Mouse (Mus musculus): ENCODE results near the gene Limch1. TPM values are rescaled to one million over a fixed set of nuclear protein-coding genes. Genes with fewer than 3 reads are reported as not detected.

Gene Limch1
- total RNA-seq (2014; fragmentation: Nextera tagmentation) (not detected in 2 replicates), total RNA-seq (2017) (0.23 and 0.33 TPM in 2 replicates), polyA plus RNA-seq (2012) (not detected in 2 replicates)

DNA sequence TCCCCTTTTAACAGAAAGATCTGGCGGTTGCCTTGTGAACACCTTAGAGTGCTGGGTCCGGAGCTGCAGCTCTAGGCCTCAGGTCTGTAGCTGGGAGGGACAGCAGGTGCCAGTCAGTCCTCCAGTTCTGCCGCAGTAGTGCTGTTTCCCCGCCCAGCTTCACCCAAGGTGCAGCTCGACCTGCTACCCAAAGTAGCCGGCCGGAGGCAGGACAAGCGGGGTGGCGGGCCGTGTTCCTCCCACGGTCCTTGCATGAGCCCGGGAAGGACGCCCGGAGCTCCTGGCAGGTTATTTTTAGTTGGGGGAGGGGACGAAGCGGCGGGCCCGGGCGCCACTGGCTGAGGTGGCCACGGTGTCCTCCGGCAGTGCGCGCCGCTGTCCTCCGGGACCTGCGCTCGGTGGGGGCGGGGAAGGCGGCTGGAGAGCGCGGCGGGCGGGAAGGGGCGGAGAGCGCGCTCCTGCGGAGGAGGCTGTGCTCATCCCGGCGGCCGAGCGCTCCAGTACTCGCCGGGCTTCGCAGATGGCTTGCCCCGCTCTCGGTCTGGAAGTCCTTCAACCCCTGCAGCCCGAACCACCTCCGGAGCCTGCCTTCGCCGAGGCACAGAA, at the start of gene Limch1:
Gene Limch1 (plus strand): TSS at position 438 of the 606 bp plus-strand sequence.
- no peaks in the 10 kb centered on the region for H3K4me1 ChIP-seq (ENCODE audit: insufficient read depth, low read depth, low read length)
- ATAC-seq (ENCODE audit: extremely low read depth, insufficient number of reproducible peaks, low FRiP score, poor library complexity, severe bottlenecking): no peak
- H3K9me3 ChIP-seq (replicated peaks): peaks cover 53% of the 10 kb centered on the region
- DNase-seq (ENCODE audit: low spot score): no peak
- TF ChIP-seq POLR2AphosphoS5 (IDR thresholded peaks at IDR 0.05; ENCODE audit: insufficient replicate concordance, low read depth, low read length) (no peak), TAL1 (conservative IDR thresholded peaks at IDR 0.05; ENCODE audit: low read depth, low read length) (no peak), GATA2 (IDR thresholded peaks at IDR 0.05; ENCODE audit: borderline replicate concordance, low read depth, low read length) (no peak)
- peaks cover 3% of the 10 kb centered on the region; the same call in 1 of the 2 replicates for H3K27me3 ChIP-seq (ENCODE audit: insufficient read depth, low read length)
- peak within 1 kb of the TSS; percentile 16; the same call in 1 of the 2 replicates for H3K4me3 ChIP-seq (ENCODE audit: low read depth, low read length)
- H3K36me3 ChIP-seq (replicated peaks): no peaks in the 10 kb centered on the region

DNA sequence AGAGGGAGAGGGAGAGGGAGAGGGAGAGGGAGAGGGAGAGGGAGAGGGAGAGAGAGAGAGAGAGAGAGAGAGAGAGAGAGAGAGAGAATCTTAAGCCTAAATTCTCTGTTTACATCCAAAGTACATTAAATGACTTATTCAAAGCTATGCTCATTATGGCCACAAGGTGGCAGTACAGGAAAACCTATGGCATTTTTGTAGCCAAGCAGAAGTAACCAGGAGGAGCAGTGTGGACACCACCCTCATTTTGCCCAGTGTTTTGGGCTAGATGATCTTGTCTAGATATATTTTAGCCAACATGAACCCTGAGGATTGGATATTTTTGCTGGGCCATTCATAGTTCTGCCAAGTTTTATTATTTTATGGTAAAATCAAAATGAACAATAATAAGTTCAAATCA, 48.5 kb upstream of the Limch1 start:
- DNase-seq (ENCODE audit: low spot score): no peak
- ATAC-seq (ENCODE audit: extremely low read depth, insufficient number of reproducible peaks, low FRiP score, poor library complexity, severe bottlenecking): no peak

DNA sequence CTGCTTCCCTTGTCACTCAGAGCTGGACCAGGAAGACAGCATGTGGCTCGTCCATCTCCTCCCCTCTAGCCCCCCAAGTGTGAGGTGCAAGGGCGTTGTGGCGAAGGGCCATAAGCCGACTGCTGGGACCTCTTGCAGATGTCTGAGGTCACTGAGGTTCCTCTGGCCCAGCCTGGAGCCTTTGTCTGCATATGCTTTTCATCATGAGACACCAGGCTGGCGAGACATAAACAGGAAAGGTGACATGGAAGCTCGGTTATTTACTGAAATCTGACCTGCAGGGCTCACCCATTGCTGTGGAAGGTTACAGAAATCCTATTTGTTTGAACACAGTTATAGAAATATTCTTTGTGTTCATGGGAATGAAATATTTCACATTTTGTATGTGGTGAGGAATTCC, 45.7 kb upstream of the Limch1 start:
- H3K4me3 ChIP-seq (ENCODE audit: low read depth, low read length): no peak overlapping the region
- DNase-seq (ENCODE audit: low spot score) (no peak), ATAC-seq (ENCODE audit: extremely low read depth, insufficient number of reproducible peaks, low FRiP score, poor library complexity, severe bottlenecking) (no peak)
- H3K4me1 ChIP-seq (ENCODE audit: insufficient read depth, low read depth, low read length): no peaks in the 10 kb centered on the region
- peaks cover 39% of the 10 kb centered on the region for H3K9me3 ChIP-seq (replicated peaks)
- H3K27me3 ChIP-seq (ENCODE audit: insufficient read depth, low read length): no peaks in the 10 kb centered on the region
- H3K36me3 ChIP-seq (replicated peaks): no peaks in the 10 kb centered on the region
- no peak for TF ChIP-seq POLR2AphosphoS5 (IDR thresholded peaks at IDR 0.05; ENCODE audit: insufficient replicate concordance, low read depth, low read length)
- no peak for TF ChIP-seq TAL1 (conservative IDR thresholded peaks at IDR 0.05; ENCODE audit: low read depth, low read length)
- TF ChIP-seq GATA1 (IDR thresholded peaks at IDR 0.05; ENCODE audit: borderline replicate concordance, low read length): no peak
- no peak for TF ChIP-seq CTCF (IDR thresholded peaks at IDR 0.05; ENCODE audit: low read depth, low read length)
- TF ChIP-seq GATA2 (IDR thresholded peaks at IDR 0.05; ENCODE audit: borderline replicate concordance, low read depth, low read length): no peak

More for the DNA sequence above, 48.5 kb upstream of the Limch1 start:
- Histone ChIP-seq H3K4me1 (ENCODE audit: insufficient read depth, low read depth, low read length) (no peaks in the 10 kb centered on the region), H3K36me3 (replicated peaks) (no peaks in the 10 kb centered on the region), H3K9me3 (replicated peaks) (peaks cover 34% of the 10 kb centered on the region), H3K27me3 (ENCODE audit: insufficient read depth, low read length) (no peaks in the 10 kb centered on the region), H3K4me3 (ENCODE audit: low read depth, low read length) (no peak overlapping the region)
- no peak for TF ChIP-seq TAL1 (conservative IDR thresholded peaks at IDR 0.05; ENCODE audit: low read depth, low read length)
- TF ChIP-seq GATA1 (IDR thresholded peaks at IDR 0.05; ENCODE audit: borderline replicate concordance, low read length): no peak
- TF ChIP-seq POLR2AphosphoS5 (IDR thresholded peaks at IDR 0.05; ENCODE audit: insufficient replicate concordance, low read depth, low read length): no peak
- TF ChIP-seq CTCF (IDR thresholded peaks at IDR 0.05; ENCODE audit: low read depth, low read length): peak; percentile 15; the same call in 1 of the 2 replicates
- no peak for TF ChIP-seq GATA2 (IDR thresholded peaks at IDR 0.05; ENCODE audit: borderline replicate concordance, low read depth, low read length)

DNA sequence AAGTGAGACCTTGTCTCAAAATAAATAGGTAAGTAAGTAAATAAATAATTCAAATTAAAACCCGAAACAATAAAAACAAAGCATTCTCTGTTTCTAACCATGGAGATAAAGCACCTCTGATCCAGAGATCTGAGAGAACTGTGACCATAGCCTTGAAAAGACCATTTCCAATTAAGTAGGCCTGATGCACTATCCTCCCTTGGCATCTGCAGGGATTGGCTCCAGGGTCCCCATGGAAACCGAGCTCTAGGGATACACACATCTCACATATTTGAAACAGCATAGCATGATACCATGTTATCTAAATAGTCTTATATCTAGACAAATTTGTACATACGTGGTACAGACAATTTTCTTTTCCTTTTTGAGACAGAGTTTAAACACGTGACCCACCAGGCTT, 43.7 kb upstream of the Limch1 start:
- ATAC-seq (ENCODE audit: extremely low read depth, insufficient number of reproducible peaks, low FRiP score, poor library complexity, severe bottlenecking) (no peak), DNase-seq (ENCODE audit: low spot score) (no peak)
- no peak for TF ChIP-seq TAL1 (conservative IDR thresholded peaks at IDR 0.05; ENCODE audit: low read depth, low read length)
- TF ChIP-seq POLR2AphosphoS5 (IDR thresholded peaks at IDR 0.05; ENCODE audit: insufficient replicate concordance, low read depth, low read length): no peak
- no peak for TF ChIP-seq GATA2 (IDR thresholded peaks at IDR 0.05; ENCODE audit: borderline replicate concordance, low read depth, low read length)
- TF ChIP-seq GATA1 (IDR thresholded peaks at IDR 0.05; ENCODE audit: borderline replicate concordance, low read length): no peak
- no peak for TF ChIP-seq CTCF (IDR thresholded peaks at IDR 0.05; ENCODE audit: low read depth, low read length)
- no peaks in the 10 kb centered on the region for H3K27me3 ChIP-seq (ENCODE audit: insufficient read depth, low read length)
- H3K9me3 ChIP-seq (replicated peaks): peaks cover 49% of the 10 kb centered on the region
- H3K36me3 ChIP-seq (replicated peaks): no peaks in the 10 kb centered on the region
- no peak overlapping the region for H3K4me3 ChIP-seq (ENCODE audit: low read depth, low read length)
- no peaks in the 10 kb centered on the region for H3K4me1 ChIP-seq (ENCODE audit: insufficient read depth, low read depth, low read length)

DNA sequence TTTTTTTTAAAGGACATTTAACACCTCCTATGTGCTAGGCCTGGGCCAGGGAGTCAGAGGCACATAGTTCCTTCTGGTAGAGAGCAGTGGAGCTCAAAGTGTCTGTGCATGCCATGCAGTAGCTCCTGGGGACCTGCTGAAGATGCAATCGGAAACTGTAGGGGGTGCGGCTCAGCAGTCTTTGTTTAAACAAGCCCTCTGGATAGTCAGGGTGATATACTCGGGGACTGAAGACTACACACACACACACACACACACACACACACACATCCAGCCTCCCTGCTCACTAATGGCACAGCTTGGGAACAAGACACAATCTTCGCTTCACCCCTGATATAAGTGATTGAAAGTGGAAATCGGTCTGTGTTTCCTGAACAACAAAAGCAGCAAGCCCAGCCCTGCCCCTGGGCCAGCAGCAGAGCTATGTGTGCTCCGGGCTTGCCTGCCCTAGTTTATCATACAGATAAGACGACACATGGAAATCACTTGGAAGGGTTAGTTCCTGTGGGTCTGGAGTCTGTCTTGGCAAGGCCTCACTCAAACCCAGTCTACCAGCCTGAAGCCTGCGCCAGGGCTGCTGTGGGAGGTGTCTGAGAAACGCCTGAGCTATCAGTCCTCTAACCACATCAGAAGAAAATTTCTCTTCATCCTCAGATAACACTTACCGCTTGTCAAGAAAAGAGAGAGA, 42.2 kb upstream of the Limch1 start:
- peaks cover 49% of the 10 kb centered on the region for H3K9me3 ChIP-seq (replicated peaks)
- H3K4me1 ChIP-seq (ENCODE audit: insufficient read depth, low read depth, low read length): no peaks in the 10 kb centered on the region
- H3K36me3 ChIP-seq (replicated peaks): no peaks in the 10 kb centered on the region
- no peaks in the 10 kb centered on the region for H3K27me3 ChIP-seq (ENCODE audit: insufficient read depth, low read length)
- H3K4me3 ChIP-seq (ENCODE audit: low read depth, low read length): no peak overlapping the region
- DNase-seq (ENCODE audit: low spot score) (no peak), ATAC-seq (ENCODE audit: extremely low read depth, insufficient number of reproducible peaks, low FRiP score, poor library complexity, severe bottlenecking) (no peak)
- TF ChIP-seq GATA2 (IDR thresholded peaks at IDR 0.05; ENCODE audit: borderline replicate concordance, low read depth, low read length) (no peak), TAL1 (conservative IDR thresholded peaks at IDR 0.05; ENCODE audit: low read depth, low read length) (no peak), POLR2AphosphoS5 (IDR thresholded peaks at IDR 0.05; ENCODE audit: insufficient replicate concordance, low read depth, low read length) (no peak), GATA1 (IDR thresholded peaks at IDR 0.05; ENCODE audit: borderline replicate concordance, low read length) (no peak), CTCF (IDR thresholded peaks at IDR 0.05; ENCODE audit: low read depth, low read length) (no peak)

DNA sequence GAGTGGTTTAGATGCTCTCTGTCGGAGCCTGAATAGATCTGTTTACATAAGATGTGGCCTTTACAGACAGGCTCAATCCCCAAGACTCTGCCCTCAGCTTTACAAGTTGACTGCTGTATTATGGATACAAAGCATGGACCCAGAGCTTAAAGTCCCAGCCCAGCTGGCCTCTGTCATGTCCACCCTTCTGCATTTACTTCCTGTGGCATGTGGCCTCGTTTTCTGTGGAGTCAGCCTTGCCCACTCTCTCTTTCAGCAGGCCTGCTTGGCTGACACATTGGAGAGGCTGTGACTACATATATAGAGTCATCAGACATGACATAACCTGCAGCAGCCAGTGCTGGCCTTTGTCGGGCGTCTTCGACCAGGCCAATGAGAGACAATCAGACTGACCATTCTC, 37.8 kb upstream of the Limch1 start:
- no peaks in the 10 kb centered on the region for H3K36me3 ChIP-seq (replicated peaks)
- peaks cover 40% of the 10 kb centered on the region for H3K9me3 ChIP-seq (replicated peaks)
- no peak for DNase-seq (ENCODE audit: low spot score)
- no peaks in the 10 kb centered on the region for H3K4me1 ChIP-seq (ENCODE audit: insufficient read depth, low read depth, low read length)
- ATAC-seq (ENCODE audit: extremely low read depth, insufficient number of reproducible peaks, low FRiP score, poor library complexity, severe bottlenecking): no peak
- TF ChIP-seq POLR2AphosphoS5 (IDR thresholded peaks at IDR 0.05; ENCODE audit: insufficient replicate concordance, low read depth, low read length) (no peak), GATA2 (IDR thresholded peaks at IDR 0.05; ENCODE audit: borderline replicate concordance, low read depth, low read length) (no peak), TAL1 (conservative IDR thresholded peaks at IDR 0.05; ENCODE audit: low read depth, low read length) (no peak), CTCF (IDR thresholded peaks at IDR 0.05; ENCODE audit: low read depth, low read length) (no peak), GATA1 (IDR thresholded peaks at IDR 0.05; ENCODE audit: borderline replicate concordance, low read length) (no peak)
- no peak overlapping the region for H3K4me3 ChIP-seq (ENCODE audit: low read depth, low read length)
- no peaks in the 10 kb centered on the region for H3K27me3 ChIP-seq (ENCODE audit: insufficient read depth, low read length)
